Mouse (Mus musculus) testis, adult 2 months (tissue): Measurements from ENCODE around the gene Wbp1.

Experiments used
- CTCF ChIP-seq: fragments of 200-500 bp; IDR thresholded peaks from 2 replicates; pipeline ENCODE4 v1.5.1; 2012; ENCODE audit warnings: low read depth, mild to moderate bottlenecking, inconsistent platforms, low read length, moderate library complexity; ENCODE audit not compliant: control insufficient read depth, insufficient read depth, insufficient replicate concordance
- POLR2A ChIP-seq: fragments of 200-500 bp; IDR thresholded peaks from 2 replicates; pipeline ENCODE4 v1.6.1; 2012; ENCODE audit warnings: low read depth, mild to moderate bottlenecking, inconsistent platforms, low read length, moderate library complexity; ENCODE audit not compliant: control insufficient read depth

DNA sequence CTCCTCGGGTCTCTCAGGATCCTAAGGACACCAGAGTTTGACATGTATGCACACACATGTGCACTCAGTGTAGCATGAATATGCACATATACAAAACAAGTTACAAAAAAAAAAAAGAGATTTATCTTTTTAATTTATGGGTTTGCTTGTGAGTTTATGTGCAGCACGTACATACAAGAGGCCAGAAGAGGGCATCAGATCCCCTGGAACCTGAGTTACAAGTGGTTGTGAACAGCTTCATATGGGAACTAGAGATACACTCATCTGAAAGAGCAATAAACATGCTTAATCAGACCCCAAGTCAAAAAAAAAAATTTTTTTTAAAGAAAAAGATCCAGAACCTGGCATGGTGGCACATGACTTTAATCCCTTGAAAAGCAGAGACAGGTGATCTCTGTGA is 46.4 kb downstream of the Wbp1 start:
- no peak for TF ChIP-seq CTCF
- TF ChIP-seq POLR2A: no peak
